Mouse (Mus musculus): Measurements from ENCODE around the gene Abcg5. TPM values are rescaled to one million over a fixed set of nuclear protein-coding genes. Genes with fewer than 3 reads are reported as not detected.

The Abcg5 gene
- total RNA-seq, 2 experiments from 2014 or later, result not detected

DNA sequence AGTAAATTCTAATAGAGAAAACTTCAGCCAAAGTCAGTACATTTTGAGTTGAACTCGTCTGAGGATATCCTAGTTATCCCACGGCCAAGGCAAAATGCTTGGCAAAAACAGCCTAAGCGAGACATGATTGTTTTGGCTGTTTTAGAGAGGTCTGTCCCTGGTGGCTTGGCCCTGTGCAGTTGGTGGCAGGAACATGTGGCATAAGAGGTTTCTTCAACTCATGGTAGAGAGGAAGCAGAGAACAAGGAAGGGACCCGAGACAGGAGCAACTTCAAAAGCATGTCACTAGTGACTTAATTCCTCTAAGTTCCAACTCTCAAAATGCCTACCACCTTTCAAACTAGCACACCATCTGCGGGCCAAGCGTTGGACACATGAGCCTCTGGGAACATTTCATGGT is 62.2 kb downstream of the Abcg5 start:
- no peak for ATAC-seq (replicated peaks; ENCODE audit: low FRiP score, poor library complexity, severe bottlenecking)

GRCm38 (mm10) chr17:84620076-84620475 is 62.7 kb downstream of the Abcg5 start:
- no peak for ATAC-seq (replicated peaks; ENCODE audit: low FRiP score, poor library complexity, severe bottlenecking)

DNA sequence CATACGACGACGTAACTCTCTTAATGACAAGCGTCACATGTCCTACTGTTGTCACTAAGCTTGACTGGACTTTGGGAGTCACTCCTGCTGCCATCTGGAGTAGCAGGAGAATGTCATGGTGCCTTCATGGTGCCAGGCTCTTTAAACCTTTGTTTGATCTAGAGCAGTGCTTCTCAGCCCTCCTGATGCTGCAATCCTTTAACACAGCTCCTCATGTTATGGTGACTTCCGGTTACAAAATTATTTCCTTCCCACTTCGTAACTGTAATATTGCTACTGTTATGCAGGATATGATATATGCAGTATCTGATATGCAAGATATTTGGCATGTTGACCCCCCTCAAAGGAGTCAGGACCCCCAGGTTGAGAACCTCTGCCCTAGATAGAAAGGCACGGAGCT is 63.7 kb downstream of the Abcg5 start:
- ATAC-seq (replicated peaks; ENCODE audit: low FRiP score, poor library complexity, severe bottlenecking), result no peak

- ATAC-seq (replicated peaks; ENCODE audit: low FRiP score, poor library complexity, severe bottlenecking), result no peak
These were observed 64.9 kb downstream of the Abcg5 start for GRCm38 (mm10) chr17:84617953-84618352.

DNA sequence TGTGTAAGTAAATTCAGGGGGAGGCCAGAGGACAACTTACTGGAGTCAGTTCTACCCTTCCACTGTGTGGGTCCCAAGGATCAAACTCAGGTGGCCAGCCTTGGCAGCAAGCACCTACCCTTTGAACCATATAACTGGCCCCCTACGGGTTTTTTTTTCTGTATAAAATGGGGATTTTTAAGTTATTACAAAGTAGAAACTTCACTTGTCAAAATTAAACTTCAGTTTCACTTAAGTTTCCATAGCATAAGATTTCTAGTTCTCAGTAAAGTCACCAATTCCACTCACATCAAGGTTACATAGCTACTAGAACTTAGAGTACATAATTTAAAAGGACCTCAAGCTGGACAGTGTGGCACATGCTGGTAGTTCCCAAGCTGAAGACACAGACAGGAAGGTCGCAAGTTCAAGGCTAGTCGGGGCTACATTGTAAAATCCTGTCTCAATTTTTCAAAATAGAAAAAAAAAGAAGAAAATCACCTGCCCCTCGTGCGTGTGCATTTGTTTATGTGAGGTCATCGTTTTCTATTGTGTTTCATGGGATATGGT is 66.2 kb downstream of the Abcg5 start:
- no peak for ATAC-seq (replicated peaks; ENCODE audit: low FRiP score, poor library complexity, severe bottlenecking)

- ATAC-seq (replicated peaks; ENCODE audit: low FRiP score, poor library complexity, severe bottlenecking), result no peak
These were observed 67.0 kb downstream of the Abcg5 start for GRCm38 (mm10) chr17:84615811-84616210.

- ATAC-seq (replicated peaks; ENCODE audit: low FRiP score, poor library complexity, severe bottlenecking), result no peak
These were observed 70.8 kb downstream of the Abcg5 start for GRCm38 (mm10) chr17:84611971-84612370.

GRCm38 (mm10) chr17:84611500-84611899 is 71.3 kb downstream of the Abcg5 start:
- no peak for ATAC-seq (replicated peaks; ENCODE audit: low FRiP score, poor library complexity, severe bottlenecking)

DNA sequence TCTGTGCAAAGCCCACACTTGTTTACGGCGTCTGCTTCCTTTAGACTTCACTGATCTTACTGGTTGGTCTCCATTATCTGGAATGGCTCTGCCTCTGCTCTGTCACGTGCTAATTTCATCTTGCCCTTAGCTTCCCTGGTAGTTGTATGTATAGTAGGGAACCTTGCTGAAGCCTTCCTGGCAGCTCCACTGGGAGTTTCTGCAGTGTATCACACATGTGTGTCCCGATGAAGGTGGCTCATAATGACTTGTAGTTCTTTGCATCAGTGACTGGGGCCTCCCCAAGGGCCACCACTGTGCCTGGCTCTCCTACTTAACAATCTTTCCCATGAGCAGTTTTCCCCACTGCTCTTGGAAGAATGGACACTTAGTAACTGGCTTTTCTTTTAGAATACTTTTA is 74.2 kb downstream of the Abcg5 start:
- ATAC-seq (replicated peaks; ENCODE audit: low FRiP score, poor library complexity, severe bottlenecking), result no peak

Other genes starting within 250 kb of the Abcg5 start
- gene Thada, start 216.8 kb downstream of the Abcg5 start, total RNA-seq (2015; ENCODE audit: low replicate concordance), result 10.9 and 13.0 TPM in 2 replicates
- 7.5 and 16.0 TPM in 2 replicates for gene Thada, start 216.8 kb downstream of the Abcg5 start, total RNA-seq (2017; ENCODE audit: low replicate concordance)
- gene Plekhh2, start 171.1 kb downstream of the Abcg5 start, total RNA-seq (2015; ENCODE audit: low replicate concordance), result not detected in 2 replicates
- gene Plekhh2, start 171.1 kb downstream of the Abcg5 start, total RNA-seq (2017; ENCODE audit: low replicate concordance), result not detected in 2 replicates
- not detected in 2 replicates for gene Dync2li1, start 56.5 kb downstream of the Abcg5 start, total RNA-seq (2015; ENCODE audit: low replicate concordance)
- gene Dync2li1, start 56.5 kb downstream of the Abcg5 start, total RNA-seq (2017; ENCODE audit: low replicate concordance), result not detected in 2 replicates
- gene Abcg8, start 6.7 kb downstream of the Abcg5 start, total RNA-seq (2015; ENCODE audit: low replicate concordance), result not detected in 2 replicates
- gene Abcg8, start 6.7 kb downstream of the Abcg5 start, total RNA-seq (2017; ENCODE audit: low replicate concordance), result not detected in 2 replicates
- gene Lrpprc, start 107.8 kb upstream of the Abcg5 start, total RNA-seq (2015; ENCODE audit: low replicate concordance), result 20.5 and 30.3 TPM in 2 replicates
- 31.0 and 58.3 TPM in 2 replicates for gene Lrpprc, start 107.8 kb upstream of the Abcg5 start, total RNA-seq (2017; ENCODE audit: low replicate concordance)

All from erythroid progenitor cell, adult 5-6 weeks (primary cell).